Mouse (Mus musculus): Measurements from ENCODE around the gene Cdk2ap2. TPM values are rescaled to one million over a fixed set of nuclear protein-coding genes. Genes with fewer than 3 reads are reported as not detected.
"Not testable (repeated sequence)": the region's sequence is repeated elsewhere in the genome, so short reads cannot be mapped to it uniquely, and the experiment has no call there.

Gene Cdk2ap2
- polyA plus RNA-seq (2017; shearing (Covaris generic)) = 100 to 1,000 TPM; 329 to 406 (median 406) TPM

- ATAC-seq = peak; percentile 77
Observed at GRCm38 (mm10) chr19:4096642-4097440, at the start of gene Cdk2ap2. Gene Cdk2ap2 (plus strand): TSS chr19:4097182.

- peak; percentile 29 for ATAC-seq
Observed at GRCm38 (mm10) chr19:4047859-4048258, 49.1 kb upstream of the Cdk2ap2 start.

GRCm38 (mm10) chr19:4049069-4049468, 47.9 kb upstream of the Cdk2ap2 start:
- not testable (repeated sequence) for ATAC-seq

GRCm38 (mm10) chr19:4051016-4051415, 46.0 kb upstream of the Cdk2ap2 start:
- no peak for ATAC-seq

GRCm38 (mm10) chr19:4051741-4052515, 45.1 kb upstream of the Cdk2ap2 start:
- peak; percentile 63 for ATAC-seq

- ATAC-seq = peak; percentile 55
Observed at GRCm38 (mm10) chr19:4052516-4053030, 44.4 kb upstream of the Cdk2ap2 start.

GRCm38 (mm10) chr19:4054613-4055012, 42.4 kb upstream of the Cdk2ap2 start:
- ATAC-seq = no peak

GRCm38 (mm10) chr19:4055216-4055946, 41.6 kb upstream of the Cdk2ap2 start:
- no peak for ATAC-seq

- ATAC-seq = no peak
Observed at GRCm38 (mm10) chr19:4055947-4056693, 40.9 kb upstream of the Cdk2ap2 start.

- ATAC-seq = no peak
Observed at GRCm38 (mm10) chr19:4056727-4057126, 40.3 kb upstream of the Cdk2ap2 start.

- ATAC-seq = no peak
Observed at GRCm38 (mm10) chr19:4057389-4057788, 39.6 kb upstream of the Cdk2ap2 start.

GRCm38 (mm10) chr19:4057962-4058361, 39.0 kb upstream of the Cdk2ap2 start:
- no peak for ATAC-seq

GRCm38 (mm10) chr19:4058581-4058980, 38.4 kb upstream of the Cdk2ap2 start:
- ATAC-seq = no peak

GRCm38 (mm10) chr19:4059069-4059740, 37.8 kb upstream of the Cdk2ap2 start, which contains the start of gene Gstp3:
Gene Gstp3 (minus strand): TSS chr19:4059569.
- peak; percentile 88 for ATAC-seq

GRCm38 (mm10) chr19:4060044-4060898, 36.7 kb upstream of the Cdk2ap2 start:
- not testable (repeated sequence) for ATAC-seq

GRCm38 (mm10) chr19:4060899-4061465, 36.0 kb upstream of the Cdk2ap2 start:
- no peak for ATAC-seq

GRCm38 (mm10) chr19:4063357-4063756, 33.6 kb upstream of the Cdk2ap2 start:
- ATAC-seq = not testable (repeated sequence)

- not testable (repeated sequence) for ATAC-seq
Observed at GRCm38 (mm10) chr19:4064501-4064900, 32.5 kb upstream of the Cdk2ap2 start.

GRCm38 (mm10) chr19:4066280-4066679, 30.7 kb upstream of the Cdk2ap2 start:
- peak; percentile 78 for ATAC-seq

GRCm38 (mm10) chr19:4066877-4067276, 30.1 kb upstream of the Cdk2ap2 start:
- ATAC-seq = no peak
